Mouse (Mus musculus) heart, postnatal 0 days (tissue): ENCODE data around the gene Phb2.

Experiments used
- CTCF ChIP-seq: IDR thresholded peaks from 2 replicates; pipeline ENCODE4 v1.5.1; 2016; ENCODE audit warnings: antibody characterized with exemption, control low read depth, low read depth
- EP300 ChIP-seq: IDR thresholded peaks from 2 replicates; pipeline ENCODE4 v1.6.1; 2016; ENCODE audit warnings: antibody characterized with exemption, low read depth

GRCm38 (mm10) chr6:124729850-124730705 lies 17.9 kb downstream of the Phb2 start:
- TF ChIP-seq CTCF (no peak), EP300 (no peak)
